Mouse (Mus musculus): ENCODE results near the gene Gsx2. TPM values are rescaled to one million over a fixed set of nuclear protein-coding genes. Genes with fewer than 3 reads are reported as not detected.

Gsx2 gene
- polyA plus RNA-seq, 1 experiment: not detected

DNA sequence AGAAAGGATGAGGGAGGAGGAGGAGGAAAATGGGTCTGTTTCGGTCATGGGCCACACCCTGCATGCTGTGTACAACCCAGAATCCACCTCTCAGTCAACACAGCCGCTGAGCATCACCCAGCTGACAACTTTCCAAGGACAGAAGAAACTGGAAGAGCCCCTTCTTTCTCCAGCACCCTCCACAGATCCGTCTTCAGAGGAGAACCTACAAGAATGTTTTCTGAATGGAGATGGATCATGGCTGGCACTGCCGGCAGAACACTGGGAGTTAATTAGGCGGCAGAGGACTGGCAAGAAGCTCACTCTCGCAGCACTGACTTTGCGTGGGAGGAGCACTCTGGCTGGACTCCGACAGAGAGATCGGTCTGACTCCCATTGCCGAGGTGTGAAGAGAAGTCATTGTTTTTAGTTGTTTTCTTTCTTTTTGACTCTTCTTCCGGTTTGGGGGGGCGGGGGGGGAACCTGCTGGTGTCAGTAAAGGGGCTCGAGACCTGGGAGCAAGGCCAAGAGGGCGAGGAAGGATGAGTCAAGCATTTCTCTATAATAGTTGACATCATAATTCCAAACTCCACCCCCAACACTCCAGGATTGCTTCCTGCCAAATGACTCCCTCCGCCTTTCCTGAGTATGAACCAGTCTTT, 28.6 kb upstream of the Gsx2 start:
- H3K27ac ChIP-seq (ENCODE audit: insufficient read depth, low read depth, low read length): no peak overlapping the region

DNA sequence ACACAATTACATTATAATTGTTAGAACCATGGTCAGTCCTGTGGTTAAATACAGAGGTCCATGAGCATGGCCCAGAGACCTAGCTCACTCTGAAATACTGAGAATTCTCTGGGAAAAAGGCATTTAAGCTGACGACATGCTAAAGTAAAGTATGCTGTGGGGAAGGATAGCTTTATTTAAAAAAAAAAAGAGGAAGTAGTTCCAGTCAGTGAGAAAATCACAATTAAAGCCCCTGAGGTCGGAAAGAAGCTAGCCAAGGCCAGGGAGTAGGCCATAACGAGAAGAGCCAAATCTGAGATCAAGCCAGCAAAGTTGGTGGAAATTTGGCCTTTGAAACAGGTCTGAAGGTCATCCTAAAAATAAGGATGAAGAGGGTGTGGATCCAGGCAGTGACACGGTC, 24.3 kb upstream of the Gsx2 start:
- no peak for TF ChIP-seq POLR2A (IDR thresholded peaks at IDR 0.05; ENCODE audit: low read depth, low read length)
- H3K27ac ChIP-seq (ENCODE audit: insufficient read depth, low read depth, low read length): no peak overlapping the region
- no peaks in the 10 kb centered on the region for H3K36me3 ChIP-seq (ENCODE audit: control insufficient read depth, insufficient read depth, low read length)
- no peaks in the 10 kb centered on the region for H3K27me3 ChIP-seq (replicated peaks; ENCODE audit: control insufficient read depth, insufficient read depth, low read length)
- DNase-seq: no peak
- H3K4me1 ChIP-seq (ENCODE audit: control insufficient read depth, insufficient read depth, low read length): no peaks in the 10 kb centered on the region
- no peak overlapping the region for H3K4me3 ChIP-seq (ENCODE audit: insufficient read depth, low read depth, low read length)
- 83% methylated on average over 4 of the region's 4 CpGs for WGBS

More for the DNA sequence above, 28.6 kb upstream of the Gsx2 start:
- no peak overlapping the region for H3K4me3 ChIP-seq (ENCODE audit: insufficient read depth, low read depth, low read length)
- peak; percentile 74 for DNase-seq
- peaks cover 7% of the 10 kb centered on the region; the same call in 1 of the 2 replicates for H3K4me1 ChIP-seq (ENCODE audit: control insufficient read depth, insufficient read depth, low read length)
- no peak for TF ChIP-seq POLR2A (IDR thresholded peaks at IDR 0.05; ENCODE audit: low read depth, low read length)
- WGBS: 29% methylated on average over 14 of the region's 15 CpGs
- no peaks in the 10 kb centered on the region for H3K36me3 ChIP-seq (ENCODE audit: control insufficient read depth, insufficient read depth, low read length)
- H3K27me3 ChIP-seq (replicated peaks; ENCODE audit: control insufficient read depth, insufficient read depth, low read length): no peaks in the 10 kb centered on the region

DNA sequence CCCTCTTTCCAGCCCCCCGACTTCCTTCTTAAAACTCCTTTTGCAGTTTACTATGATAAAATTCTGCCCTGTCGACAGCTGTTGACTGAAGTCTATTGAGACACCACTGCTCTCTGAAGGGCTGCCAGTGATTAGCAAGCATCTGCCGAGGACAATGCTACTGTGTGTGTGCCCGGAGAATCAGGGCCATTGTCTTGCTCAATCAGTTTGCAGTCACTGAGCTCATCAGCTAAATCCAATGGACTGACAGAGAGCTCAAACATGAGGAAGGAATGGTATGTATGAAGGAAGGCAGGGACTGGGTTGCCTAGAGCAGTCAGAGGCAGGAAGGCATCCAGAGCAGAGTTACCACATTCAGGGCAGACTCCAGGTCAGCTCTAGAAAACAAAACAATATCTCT, 12.2 kb upstream of the Gsx2 start:
- H3K27me3 ChIP-seq (replicated peaks; ENCODE audit: control insufficient read depth, insufficient read depth, low read length): 0 out of 2 replicates have a peak, but pooled peaks cover 1% of the 10 kb centered on the region
- WGBS: 76% methylated on average over 4 of the region's 4 CpGs
- no peaks in the 10 kb centered on the region for H3K4me1 ChIP-seq (ENCODE audit: control insufficient read depth, insufficient read depth, low read length)
- no peak overlapping the region for H3K4me3 ChIP-seq (ENCODE audit: insufficient read depth, low read depth, low read length)
- no peak overlapping the region for H3K27ac ChIP-seq (ENCODE audit: insufficient read depth, low read depth, low read length)
- H3K36me3 ChIP-seq (ENCODE audit: control insufficient read depth, insufficient read depth, low read length): no peaks in the 10 kb centered on the region
- TF ChIP-seq CTCF (conservative IDR thresholded peaks at IDR 0.05; ENCODE audit: insufficient read depth, insufficient read length, low read depth, low read length) (no peak), POLR2A (IDR thresholded peaks at IDR 0.05; ENCODE audit: low read depth, low read length) (no peak)
- no peak for DNase-seq

DNA sequence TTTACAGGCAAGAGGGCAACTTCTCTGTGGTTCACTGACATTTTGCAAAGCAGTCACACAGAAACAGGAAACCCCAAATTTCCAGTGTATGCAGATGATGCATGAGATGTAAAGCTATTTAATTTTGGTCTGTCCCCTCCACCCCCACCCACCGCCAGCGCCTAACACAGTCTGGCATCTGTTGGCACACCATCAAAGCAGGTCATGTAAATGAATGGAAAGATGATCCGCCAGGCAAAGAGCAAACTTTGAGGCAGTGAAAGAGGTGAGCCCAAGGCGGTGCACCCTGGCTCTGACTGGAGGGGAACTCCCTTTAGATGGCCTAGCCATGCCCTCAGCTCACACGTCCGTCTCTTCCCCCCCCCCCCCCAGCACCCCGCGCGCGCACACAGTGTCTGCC, 8.7 kb upstream of the Gsx2 start:
- 5% methylated on average over 10 of the region's 10 CpGs for WGBS
- Histone ChIP-seq H3K27me3 (replicated peaks; ENCODE audit: control insufficient read depth, insufficient read depth, low read length) (peaks cover 5% of the 10 kb centered on the region), H3K4me3 (ENCODE audit: insufficient read depth, low read depth, low read length) (no peak overlapping the region), H3K27ac (ENCODE audit: insufficient read depth, low read depth, low read length) (no peak overlapping the region), H3K4me1 (ENCODE audit: control insufficient read depth, insufficient read depth, low read length) (no peaks in the 10 kb centered on the region), H3K36me3 (ENCODE audit: control insufficient read depth, insufficient read depth, low read length) (no peaks in the 10 kb centered on the region)
- DNase-seq: no peak
- no peak for TF ChIP-seq CTCF (conservative IDR thresholded peaks at IDR 0.05; ENCODE audit: insufficient read depth, insufficient read length, low read depth, low read length)
- TF ChIP-seq POLR2A (IDR thresholded peaks at IDR 0.05; ENCODE audit: low read depth, low read length): no peak

DNA sequence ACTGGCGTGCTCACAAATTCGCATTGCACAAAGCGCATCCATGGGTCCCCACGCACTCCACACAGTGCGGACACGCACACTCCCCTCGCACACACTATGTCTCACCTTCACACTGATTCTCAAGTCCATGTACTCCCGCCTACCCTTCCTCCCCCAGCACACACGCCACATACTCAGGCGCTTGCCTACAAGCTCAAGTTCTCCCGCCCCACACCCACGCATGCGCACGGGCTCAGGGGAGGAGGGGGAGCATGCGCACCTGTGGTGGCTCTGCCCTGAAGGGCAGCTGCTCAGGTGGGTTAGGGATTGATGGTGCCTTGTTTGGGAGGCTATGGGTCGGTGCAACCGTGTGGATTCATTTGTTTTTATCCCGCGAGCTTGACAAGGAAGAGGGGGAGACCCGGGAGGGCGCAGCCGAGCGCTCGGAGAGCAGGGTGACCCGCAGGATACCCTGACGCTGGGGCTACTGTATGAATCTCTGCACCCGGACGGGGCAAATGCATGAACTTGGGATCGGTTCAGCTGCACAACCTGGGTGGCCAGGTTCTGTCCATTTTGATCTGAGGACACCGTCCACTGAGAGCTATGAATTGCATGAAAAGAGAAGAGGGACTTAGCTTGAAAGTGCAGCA, 8.2 kb upstream of the Gsx2 start:
- TF ChIP-seq CTCF (conservative IDR thresholded peaks at IDR 0.05; ENCODE audit: insufficient read depth, insufficient read length, low read depth, low read length): no peak
- TF ChIP-seq POLR2A (IDR thresholded peaks at IDR 0.05; ENCODE audit: low read depth, low read length): no peak
- peak; percentile 24 for DNase-seq
- no peaks in the 10 kb centered on the region for H3K36me3 ChIP-seq (ENCODE audit: control insufficient read depth, insufficient read depth, low read length)
- no peak overlapping the region for H3K27ac ChIP-seq (ENCODE audit: insufficient read depth, low read depth, low read length)
- 3% methylated on average over 30 of the region's 30 CpGs for WGBS
- H3K4me1 ChIP-seq (ENCODE audit: control insufficient read depth, insufficient read depth, low read length): no peaks in the 10 kb centered on the region
- H3K4me3 ChIP-seq (ENCODE audit: insufficient read depth, low read depth, low read length): peak overlapping the region; percentile 16; the same call in 1 of the 2 replicates
- H3K27me3 ChIP-seq (replicated peaks; ENCODE audit: control insufficient read depth, insufficient read depth, low read length): peaks cover 6% of the 10 kb centered on the region

DNA sequence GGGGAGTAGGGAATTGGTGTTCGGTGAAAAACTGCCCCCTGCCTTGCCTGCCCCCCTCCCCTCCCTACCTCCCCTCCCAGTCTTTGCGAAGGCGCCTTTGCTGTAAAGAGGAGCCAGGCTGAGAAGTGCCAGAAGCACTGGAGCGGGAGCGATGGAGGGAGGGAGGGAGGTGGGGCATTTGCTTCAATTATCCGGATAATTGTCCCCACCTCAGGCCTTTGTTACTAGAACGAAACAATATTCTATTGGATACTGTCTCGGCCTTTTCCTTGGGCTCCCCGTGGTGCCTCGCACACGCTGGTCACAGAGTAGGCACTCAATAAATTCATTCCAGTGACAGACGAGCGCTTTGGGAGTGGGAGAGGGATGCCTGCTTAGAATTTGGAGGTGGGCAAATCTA, 5.3 kb upstream of the Gsx2 start:
- TF ChIP-seq CTCF (conservative IDR thresholded peaks at IDR 0.05; ENCODE audit: insufficient read depth, insufficient read length, low read depth, low read length) (no peak), POLR2A (IDR thresholded peaks at IDR 0.05; ENCODE audit: low read depth, low read length) (no peak)
- Histone ChIP-seq H3K27me3 (replicated peaks; ENCODE audit: control insufficient read depth, insufficient read depth, low read length) (peaks cover 6% of the 10 kb centered on the region), H3K4me3 (ENCODE audit: insufficient read depth, low read depth, low read length) (no peak overlapping the region), H3K27ac (ENCODE audit: insufficient read depth, low read depth, low read length) (no peak overlapping the region), H3K4me1 (ENCODE audit: control insufficient read depth, insufficient read depth, low read length) (no peaks in the 10 kb centered on the region), H3K36me3 (ENCODE audit: control insufficient read depth, insufficient read depth, low read length) (no peaks in the 10 kb centered on the region)
- 32% methylated on average over 13 of the region's 13 CpGs for WGBS
- no peak for DNase-seq

DNA sequence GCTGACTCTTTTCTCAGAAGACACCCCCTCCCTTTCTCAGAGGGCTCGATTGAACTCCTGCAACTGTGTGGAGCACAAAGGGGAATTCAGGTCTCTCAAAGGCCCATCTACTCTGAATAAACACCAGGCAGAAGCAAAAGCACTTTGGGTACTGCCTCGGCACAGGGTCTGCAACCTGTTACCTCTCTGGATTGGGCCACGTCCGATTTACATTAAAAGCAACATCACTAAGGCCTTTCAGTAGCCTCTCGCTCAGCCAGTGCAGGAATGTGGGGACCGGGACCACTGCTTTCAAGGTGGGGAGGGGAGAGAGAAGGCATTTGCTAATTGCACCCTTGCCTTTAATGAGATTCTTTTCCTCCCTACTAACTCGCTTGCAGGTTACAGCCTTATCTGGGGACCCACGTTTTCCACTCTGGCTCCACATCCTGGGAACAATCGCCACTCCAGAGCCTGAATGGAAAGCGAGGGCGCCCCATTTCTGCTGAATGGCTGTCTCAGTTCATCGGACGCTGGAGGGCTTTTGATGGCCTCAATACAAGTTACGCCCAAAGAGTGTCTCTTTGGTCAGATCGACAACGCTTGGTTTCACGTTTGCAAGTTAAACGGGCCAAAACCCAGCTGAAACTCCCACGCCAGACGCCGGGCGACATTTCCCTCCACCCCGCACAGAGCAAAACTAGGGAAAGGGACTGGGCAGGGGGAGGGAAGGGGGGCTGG, 4.6 kb upstream of the Gsx2 start:
- DNase-seq: no peak
- peaks cover 7% of the 10 kb centered on the region for H3K27me3 ChIP-seq (replicated peaks; ENCODE audit: control insufficient read depth, insufficient read depth, low read length)
- 13% methylated on average over 23 of the region's 23 CpGs for WGBS
- no peak overlapping the region for H3K4me3 ChIP-seq (ENCODE audit: insufficient read depth, low read depth, low read length)
- no peak overlapping the region for H3K27ac ChIP-seq (ENCODE audit: insufficient read depth, low read depth, low read length)
- H3K36me3 ChIP-seq (ENCODE audit: control insufficient read depth, insufficient read depth, low read length): no peaks in the 10 kb centered on the region
- no peaks in the 10 kb centered on the region for H3K4me1 ChIP-seq (ENCODE audit: control insufficient read depth, insufficient read depth, low read length)
- TF ChIP-seq POLR2A (IDR thresholded peaks at IDR 0.05; ENCODE audit: low read depth, low read length) (no peak), CTCF (conservative IDR thresholded peaks at IDR 0.05; ENCODE audit: insufficient read depth, insufficient read length, low read depth, low read length) (no peak)

Data from kidney, adult 2 months (tissue).